Mouse (Mus musculus): ENCODE measurements around the gene Tldc2.
A peak's percentile ranks its signal among the peaks of the same experiment; 100 is the strongest.

Tldc2 gene

DNA sequence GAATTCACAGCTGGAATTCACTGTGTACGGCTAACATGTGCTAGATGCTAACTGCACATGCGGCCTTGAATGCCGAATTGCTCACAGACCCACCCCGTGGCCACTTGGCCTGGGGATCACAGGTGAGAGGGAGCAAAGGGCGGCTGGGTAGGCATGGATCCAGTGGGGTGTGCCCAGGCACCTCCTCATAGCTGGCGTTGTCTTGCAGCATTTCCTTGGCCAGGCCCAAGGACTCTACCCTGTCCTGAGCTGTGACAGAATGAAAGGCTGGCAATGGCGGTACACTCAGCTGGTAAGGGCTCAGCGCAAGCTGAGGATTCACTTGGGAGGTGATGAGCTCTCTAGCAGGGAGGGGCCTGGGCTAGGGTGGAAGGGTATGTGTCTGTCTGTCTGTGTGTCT, at the start of gene Tldc2:
TSS of gene Tldc2 (plus strand) at position 260 of the 400 bp plus-strand sequence.
- DNase-seq, result no peak

DNA sequence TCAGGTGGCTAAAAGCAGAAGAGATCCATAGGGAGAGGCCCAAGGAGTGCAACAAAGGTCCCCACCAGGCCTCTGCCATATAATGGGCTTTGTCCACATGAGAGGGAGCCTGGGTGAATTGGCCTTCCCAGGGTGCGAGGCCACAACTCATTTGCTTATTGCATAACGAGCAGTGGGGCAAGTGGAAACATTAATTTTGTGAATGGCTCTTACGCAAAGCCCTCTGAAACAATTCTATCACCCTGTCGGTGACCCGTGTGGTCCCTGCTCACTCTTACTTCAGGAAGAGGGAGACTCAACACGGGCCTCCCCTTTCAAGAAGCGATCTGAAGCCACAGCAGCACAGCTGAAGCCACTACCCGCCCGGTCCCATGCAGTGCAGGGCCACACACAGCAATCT, 49.6 kb upstream of the Tldc2 start:
- no peak for DNase-seq

DNA sequence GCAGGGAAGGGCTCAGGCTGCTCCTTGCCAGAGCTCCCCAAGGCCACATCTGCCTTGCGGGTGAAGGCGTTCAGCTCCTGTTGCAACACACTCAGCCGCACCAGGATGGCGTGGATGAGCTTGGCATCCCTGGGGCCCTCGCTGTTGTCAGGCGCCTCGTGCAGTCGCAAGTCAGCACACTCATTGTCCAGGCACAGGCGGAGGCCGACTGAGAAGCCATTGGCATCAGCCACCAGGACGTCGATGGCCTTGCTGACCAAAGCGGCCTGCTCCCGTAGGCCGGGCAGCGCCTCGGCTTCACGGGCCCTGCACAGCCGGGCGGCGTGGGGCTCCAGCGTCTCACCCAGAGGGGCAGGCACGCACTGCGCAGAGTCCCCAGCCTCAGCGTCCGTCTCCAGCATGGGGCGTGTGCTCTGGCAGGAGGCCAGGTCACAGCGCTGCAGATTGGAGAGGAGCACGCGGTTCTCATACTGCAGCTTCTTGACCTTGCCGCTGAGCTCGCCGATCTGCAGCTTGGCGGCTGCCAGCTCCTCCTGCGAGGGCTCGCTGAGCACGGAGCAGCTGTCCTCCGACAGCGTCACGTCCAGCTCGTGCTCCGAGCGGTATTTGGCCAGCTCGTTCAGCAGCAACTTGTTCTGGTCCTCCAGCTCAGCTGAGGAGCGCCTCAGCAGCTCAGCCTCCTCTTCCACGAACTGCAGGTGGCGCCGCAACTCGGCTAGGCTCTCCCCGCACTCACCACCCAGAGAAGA, 46.8 kb upstream of the Tldc2 start:
- DNase-seq, result no peak

DNA sequence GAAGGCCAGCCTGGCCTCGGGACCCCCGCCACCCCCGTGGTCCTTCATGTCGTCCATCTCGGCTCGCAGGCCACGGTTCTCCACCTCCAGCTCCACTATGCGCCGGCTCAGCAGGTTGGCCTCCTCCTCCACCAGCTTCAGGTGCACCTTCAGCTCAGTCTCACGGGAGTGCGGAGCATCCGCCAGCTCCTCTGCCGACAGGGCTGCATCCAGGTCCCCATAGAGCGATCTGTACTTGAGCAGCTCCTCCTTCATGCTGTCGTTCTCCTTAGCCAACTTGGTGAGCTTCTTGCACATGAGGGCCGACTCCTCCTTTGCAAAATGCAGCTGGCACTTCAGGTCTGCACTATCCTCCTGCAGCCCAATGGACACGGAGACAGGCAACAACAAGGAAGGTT, 46.2 kb upstream of the Tldc2 start:
- no peak for DNase-seq

DNA sequence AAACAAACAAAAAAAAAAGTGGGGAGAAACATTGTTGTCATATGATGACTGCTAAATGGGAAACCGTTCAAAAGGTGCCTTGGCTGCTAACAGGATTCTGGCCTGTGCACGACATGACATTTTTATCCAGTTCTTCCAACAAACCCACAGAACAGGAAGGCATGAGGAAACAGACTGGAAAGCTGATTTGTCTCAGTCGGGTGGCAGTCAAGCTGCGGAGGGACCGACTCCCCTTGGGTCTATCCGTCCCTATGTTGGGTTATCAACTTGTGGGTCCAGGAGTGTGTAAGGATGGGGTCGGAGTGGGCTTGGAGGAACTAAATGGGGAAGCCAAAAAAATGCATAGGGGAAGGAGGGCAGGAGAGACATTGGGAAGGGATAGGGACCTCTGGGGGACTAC, 45.4 kb upstream of the Tldc2 start:
- no peak for DNase-seq

DNA sequence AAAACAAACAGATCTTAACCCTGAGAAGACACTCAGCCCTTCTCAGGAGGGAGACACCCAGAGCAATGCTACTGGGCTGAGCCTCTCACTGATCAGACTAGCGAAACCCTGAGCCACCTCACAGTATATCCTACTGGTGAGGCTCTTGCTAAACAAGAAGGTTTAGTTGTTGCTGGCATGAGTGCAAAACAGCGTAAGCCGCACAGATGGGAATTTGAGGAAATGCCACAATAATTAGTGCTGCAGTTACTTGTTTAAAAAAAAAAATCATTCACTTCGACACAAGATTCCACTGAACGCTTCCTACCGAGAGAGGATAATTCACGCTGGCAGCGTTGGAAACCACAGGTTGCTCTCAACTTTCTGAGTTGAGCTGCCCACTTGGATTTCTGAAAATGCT, 43.3 kb upstream of the Tldc2 start:
- no peak for DNase-seq

DNA sequence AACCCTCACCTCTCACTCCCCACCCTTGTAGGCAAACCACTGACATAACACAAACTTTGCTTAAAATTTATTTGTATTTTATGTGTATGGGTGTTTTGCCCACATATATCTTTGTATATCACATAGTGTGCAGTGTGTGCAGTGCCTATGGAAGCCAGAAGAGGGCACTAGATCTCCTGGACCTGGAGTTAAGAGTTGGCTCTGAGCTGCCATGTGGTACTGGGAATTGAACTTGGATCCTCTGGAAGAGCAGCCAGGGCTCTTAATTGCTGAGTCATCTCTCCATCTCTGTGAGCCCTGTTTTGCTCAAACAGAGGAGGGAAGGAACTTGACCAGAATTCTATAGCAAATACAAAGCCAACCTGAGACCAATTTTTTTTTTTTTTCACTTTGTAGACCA, 42.9 kb upstream of the Tldc2 start:
- no peak for DNase-seq

DNA sequence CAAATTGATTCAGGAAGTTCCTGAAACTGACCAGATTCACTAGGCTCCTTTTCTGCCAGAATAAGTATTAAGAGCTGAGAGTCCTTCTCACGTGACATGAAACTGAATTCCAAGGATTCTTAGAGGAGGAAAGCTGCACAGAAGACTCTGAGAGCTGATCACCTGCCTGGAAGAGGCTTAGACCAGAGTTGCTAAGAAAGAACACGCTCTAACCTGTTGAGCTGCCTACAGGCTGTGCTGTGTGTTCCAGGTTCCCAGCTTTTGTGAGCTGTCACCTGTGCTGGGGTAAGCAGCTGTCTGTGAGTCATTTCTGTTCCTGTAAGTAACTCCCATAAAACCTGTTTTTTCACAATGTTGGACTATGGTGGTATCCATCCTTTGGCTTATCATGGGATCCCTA, 40.9 kb upstream of the Tldc2 start:
- DNase-seq, result no peak

DNA sequence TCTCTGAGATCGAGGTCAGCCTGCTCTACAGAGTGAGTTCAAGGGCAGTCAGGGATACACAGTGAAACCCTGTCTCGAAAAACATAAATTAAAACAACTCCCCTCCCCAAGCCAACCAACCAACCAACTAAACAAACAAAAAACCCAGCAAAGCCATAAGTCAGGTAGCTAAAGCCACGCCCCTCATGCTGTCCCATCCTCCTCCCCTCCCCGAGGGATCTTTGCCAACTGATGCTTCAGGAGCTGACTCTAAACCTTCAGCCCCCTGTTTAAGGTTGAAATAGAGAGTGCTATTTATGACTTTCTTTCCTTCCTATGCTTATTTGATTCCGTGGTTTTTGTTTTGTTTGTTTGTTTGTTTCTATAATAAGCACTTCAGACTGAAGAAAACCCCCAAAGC, 39.9 kb upstream of the Tldc2 start:
- no peak for DNase-seq

DNA sequence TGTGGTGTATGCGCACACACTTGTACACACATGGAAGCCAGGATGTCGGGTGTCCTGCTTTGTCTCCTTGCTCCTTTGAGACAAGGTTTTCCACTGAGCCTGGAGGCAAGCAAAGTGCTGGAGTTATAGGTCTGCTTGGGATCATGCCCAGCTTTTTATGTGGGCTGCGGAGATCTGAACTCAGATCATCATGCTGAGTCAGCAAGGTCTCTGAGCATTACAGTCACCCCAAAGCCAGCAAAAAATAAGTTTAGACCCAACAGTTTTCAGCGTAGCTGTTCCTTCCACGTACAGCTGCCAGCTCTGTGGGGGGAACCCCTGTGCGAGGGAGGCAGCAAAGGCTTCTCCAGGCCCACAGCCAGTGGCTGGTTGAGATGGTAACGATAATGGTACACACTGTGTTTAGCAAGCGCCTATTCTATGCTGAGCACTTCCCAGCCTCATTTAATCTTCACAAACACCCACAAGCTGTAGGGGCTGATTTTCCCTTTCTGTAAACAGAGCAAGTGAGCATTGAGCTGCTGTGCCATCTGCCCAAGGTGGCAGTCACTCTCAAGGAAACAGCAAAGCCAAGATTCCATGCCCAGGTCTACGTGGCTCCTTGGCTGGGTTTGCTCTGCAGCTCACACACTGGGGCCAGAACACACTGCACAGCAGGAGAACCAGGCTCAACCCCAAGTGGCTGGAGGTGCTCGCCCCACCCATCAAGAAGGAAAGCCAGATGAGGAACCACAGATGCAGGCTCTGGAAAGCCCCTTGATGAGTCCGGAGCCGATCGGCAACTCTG, 38.3 kb upstream of the Tldc2 start:
- no peak for DNase-seq

DNA sequence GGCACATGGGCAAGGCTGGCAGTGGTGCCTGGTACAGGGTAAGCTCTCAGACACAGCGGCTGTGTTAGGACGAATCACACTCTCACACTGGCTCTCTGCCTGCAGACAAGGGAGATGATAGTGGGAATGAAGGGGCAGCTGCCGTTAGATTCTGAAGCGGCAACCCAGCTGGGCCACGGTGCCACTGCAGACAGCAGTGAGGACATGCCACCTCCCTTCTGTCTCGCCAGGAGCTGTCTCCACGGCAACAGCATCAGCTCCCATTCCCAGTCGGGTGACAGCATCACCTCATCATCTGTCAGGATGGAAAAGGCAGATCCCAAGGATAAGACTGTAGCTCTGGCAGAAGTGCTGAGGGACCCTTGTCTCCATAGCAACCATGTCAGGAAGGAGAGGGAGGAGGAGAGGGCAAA, 37.0 kb upstream of the Tldc2 start:
- no peak for DNase-seq

DNA sequence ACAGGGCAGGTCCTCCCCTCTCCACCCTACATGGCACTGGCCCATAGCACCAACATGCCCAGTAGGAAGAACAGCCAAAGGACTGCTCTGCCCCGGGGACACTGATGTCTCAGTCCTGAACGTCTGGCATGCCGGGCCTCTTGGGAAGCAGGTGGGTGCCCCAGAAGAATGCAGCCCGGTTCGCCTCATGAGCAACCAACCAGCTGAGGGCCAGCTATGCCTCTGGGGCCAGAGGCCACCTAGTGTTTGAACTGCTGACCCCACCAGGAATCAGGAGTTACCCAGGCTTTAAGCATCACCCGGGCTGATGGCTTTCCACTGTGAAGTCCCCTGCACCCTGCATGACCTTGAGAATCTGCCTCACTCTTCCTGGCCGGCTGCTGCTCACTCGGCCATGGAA, 34.4 kb upstream of the Tldc2 start:
- DNase-seq, result no peak

DNA sequence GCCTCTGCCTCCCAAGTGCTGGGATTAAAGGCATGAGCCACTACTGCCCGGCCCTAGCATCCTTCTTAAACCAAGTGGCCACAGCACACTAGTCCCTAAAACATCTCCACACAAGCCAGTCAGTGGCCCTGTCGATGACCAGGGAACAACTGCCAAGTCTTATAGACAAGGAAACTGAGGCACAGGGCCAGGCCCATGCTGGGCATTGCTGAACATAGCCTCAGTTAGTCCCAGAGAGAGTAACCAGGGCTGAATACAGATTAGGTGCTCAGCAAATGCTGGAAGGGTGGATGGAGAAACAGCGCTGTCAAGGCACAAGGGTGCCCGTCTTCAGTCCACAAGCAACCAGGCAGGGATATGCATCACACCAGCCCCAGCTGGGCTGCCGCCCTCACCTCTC, 33.7 kb upstream of the Tldc2 start:
- DNase-seq, result no peak

DNA sequence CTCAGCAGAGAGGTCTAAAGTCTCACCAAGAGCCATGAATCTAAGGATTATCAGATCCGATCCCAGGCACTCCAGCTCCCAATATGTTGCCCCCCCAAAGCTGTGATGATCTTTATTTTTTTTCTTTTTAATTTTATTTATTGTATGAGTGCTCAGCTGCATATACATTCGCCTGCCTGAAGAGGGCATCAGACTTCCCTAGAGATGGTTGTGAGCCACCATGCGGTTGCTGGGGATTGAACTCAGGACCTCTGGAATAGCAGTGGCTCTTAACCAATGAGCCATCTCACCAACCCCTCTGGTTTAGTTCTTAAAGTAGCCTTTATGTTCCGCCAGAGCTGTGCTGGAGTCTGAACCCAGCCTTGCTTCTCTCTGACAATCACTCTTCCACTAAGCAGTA, 33.1 kb upstream of the Tldc2 start:
- DNase-seq, result no peak

DNA sequence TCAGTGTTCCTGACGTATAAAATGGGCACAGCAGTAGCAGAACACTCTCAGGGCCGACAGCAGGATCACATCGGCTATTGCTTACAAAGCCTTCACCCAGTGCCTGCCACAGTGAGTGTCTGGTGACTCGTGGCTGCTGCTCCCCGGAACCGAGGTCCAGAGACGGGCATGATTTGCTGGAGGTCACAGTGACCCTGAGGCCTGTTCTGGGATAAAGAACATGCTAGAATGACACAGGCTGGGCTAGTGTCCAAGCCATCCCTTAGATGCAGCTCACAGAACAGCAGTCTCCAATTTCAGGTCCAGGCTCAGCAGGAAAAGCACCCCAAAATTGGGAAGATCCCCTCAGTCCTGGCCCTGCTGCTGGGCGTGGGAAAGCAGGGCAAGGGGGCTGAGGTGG, 32.6 kb upstream of the Tldc2 start:
- no peak for DNase-seq

DNA sequence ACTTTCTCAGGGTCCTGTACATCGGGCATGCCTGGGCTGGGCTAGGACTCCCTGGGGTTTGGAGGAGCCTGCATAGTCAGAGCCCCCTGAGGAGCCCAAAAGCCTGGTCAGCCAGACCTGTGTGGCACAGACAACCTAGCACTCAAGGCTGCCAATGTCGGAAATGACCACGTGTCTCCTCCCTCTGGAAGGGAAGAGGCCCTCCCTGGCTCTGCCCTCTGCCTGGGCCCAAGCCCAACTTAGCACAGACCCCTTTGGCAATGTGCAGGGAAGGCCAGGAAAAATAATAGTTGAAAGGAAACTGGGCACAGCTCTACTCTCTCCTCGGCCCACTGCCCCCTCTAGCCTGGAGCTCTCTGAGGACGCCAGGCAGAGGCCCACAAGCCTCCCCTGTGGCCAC, 32.0 kb upstream of the Tldc2 start:
- no peak for DNase-seq

DNA sequence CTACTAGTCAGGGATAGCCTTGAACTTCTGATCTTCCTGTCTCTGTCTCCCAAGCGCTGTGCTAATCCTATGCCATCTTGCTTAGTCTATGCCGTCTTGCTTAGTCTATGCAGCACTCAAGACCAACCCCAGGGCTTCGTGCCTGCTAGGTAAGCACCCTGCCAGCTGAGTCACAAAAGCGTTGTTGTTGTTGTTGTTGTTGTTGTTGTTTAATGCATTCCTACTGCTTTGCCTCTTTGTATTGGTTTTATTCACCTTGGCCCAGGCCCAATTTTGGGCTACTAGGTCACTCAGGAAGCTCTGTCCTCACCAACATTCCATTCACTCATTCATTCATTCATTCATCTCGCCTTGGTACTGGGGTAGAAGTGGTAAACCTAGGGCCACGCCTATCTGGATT, 31.1 kb upstream of the Tldc2 start:
- no peak for DNase-seq

DNA sequence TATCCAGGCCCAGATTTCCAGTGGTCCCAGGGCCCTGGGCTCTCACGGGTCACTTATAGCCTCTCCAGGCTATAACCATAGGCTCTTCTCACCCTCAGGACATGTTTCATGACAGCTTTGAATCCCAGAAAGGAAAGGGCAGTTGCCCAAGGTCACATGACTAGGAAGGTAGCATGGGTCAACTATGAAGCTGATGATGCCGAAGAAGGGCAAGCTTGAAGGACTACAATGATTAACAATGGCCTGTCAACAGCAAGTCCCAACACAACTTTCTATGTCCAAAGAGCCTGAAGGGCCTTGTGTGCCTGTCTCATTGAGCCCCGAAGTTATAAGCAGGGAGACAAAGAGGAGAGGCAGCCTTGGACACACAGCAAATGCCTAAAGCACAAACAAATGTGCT, 29.7 kb upstream of the Tldc2 start:
- no peak for DNase-seq

DNA sequence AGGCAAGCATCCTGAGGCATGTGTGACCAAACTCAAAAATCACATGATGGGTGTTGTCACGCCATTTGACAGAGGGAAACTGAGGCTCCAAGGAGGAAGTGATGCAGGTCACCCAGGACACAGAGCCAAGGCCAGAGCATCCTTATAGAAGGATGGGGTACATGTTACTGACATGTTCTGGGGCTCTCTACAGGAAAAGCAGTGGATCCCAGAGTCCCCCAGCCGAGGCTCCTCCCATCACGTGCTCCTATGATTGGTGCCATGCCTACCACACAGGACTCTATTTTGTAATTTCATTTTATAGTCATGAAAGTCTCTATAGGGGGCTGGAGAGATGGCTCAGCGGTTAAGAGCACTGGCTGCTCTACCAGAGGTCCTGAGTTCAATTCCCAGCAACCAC, 29.1 kb upstream of the Tldc2 start:
- no peak for DNase-seq

DNA sequence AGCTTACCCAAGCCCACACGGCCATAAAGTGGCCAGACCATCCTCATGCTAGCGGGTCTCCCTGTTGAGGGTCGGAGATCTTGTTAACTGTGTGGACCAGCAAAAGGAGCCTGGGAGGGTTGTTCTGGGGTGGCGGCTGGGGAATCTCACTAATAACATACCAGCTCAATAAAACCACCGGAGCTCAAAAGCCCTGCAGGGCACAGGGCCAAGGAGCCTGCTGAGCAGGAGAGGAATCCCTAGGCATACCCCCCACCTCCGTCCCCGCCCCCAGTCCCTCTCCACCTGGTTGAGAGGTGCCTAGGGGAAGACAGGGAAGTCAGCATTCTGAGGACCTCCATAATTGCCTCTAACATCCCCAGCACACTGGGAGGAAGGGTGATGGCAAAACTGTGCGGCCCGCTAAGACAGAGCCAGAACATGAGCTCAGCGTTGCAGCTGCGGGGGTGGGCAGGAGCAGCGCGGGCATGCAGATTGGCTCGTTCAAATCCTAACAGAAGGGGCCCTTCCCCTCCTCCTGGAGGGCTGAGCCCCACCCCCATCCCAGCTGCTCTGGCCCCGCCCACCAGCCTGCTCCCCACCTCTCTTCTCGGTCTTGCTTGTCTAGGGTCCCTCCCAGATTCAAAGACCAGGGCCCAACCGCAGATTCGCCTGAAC, 28.4 kb upstream of the Tldc2 start:
- peak; percentile 84 for DNase-seq

DNA sequence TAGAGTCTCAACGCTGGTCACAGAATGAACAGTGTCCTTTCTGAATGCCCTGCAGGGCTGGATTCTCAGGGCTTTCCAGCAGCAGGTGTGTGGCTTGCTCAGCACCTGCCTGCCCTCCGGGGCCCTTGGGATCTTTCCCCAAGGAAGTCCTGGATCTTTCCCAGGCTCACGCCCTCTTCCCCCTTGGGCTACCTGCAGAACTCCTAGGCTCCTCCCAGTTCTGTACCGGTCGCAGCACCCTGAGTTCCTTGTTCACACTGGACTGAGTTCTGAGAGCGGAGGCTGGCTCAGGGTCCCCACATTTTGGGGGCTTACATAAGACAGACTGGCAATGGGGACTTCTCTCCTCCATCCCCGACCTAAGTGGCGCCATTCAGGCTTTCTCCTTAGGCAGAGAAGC, 27.7 kb upstream of the Tldc2 start:
- no peak for DNase-seq

DNA sequence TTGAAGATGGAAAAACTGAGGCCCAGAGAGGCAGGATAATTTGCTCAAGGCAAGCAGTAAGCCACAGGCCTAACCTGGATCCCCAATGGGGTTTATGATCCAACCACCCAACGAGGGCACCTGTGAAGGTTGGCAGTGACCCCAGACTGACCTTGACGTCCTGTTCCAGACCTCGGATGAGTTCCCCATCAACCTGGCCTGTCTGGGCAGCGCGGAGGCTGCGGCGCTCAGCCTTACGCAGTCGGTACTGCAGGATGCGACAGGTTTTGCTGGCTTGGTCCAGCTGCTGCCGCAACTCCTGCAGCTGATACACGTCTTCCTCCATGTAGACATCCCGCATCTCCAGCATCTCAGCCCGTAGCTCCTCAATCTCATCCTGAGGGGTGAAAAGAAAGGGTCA, 26.8 kb upstream of the Tldc2 start:
- DNase-seq, result no peak

DNA sequence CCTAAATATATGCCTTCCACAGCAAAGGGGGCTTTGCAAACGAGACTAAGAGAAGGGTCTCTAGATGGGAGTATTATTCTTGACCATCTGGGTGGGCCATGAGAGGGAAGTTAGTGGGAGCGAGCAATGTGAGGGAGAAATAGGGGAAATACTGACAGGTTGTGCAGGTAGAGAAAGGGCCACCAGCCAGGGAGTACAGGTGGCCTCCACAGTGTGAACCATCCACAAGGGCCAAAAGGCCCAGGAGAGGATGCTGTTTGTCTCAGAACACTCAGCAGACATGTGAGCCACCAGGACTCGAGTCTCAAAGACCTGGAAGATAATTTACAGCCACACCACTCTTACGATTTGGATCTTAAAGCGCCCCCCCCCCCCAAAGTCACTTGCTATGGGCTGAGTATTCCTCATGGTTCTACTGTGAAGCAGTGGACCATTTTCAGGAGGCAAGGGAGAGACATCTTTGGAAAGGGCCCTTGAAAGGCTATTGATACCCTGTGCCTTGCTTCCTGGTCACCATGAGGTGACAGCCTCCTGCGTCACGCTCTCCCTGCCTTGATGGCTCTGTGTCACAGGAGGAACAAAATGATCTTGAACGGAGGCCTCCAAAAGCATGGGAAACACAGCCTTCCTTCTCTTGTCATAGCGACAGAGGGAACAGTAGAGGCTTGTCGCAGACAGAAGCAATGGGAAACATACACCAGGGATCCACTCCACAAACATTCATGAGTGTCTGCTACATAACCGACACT, 26.1 kb upstream of the Tldc2 start:
- DNase-seq, result no peak

Data from thymus, postnatal 14 days (tissue).